Mouse (Mus musculus): ENCODE measurements around the gene Ccnd2.

Ccnd2 gene

GRCm38 (mm10) chr6:127107413-127107812 lies 44.6 kb downstream of the Ccnd2 start:
- no peak for DNase-seq (ENCODE audit: low read depth)

- DNase-seq (ENCODE audit: low read depth), result no peak
Observed at GRCm38 (mm10) chr6:127106726-127107125, 45.3 kb downstream of the Ccnd2 start.

- no peak for DNase-seq (ENCODE audit: low read depth)
Observed at GRCm38 (mm10) chr6:127106189-127106588, 45.8 kb downstream of the Ccnd2 start.

GRCm38 (mm10) chr6:127105107-127105506 lies 46.9 kb downstream of the Ccnd2 start:
- DNase-seq (ENCODE audit: low read depth), result no peak

- DNase-seq (ENCODE audit: low read depth), result no peak
Observed at GRCm38 (mm10) chr6:127104396-127105029, 47.5 kb downstream of the Ccnd2 start.

GRCm38 (mm10) chr6:127103506-127104275 lies 48.3 kb downstream of the Ccnd2 start:
- no peak for DNase-seq (ENCODE audit: low read depth)

- no peak for DNase-seq (ENCODE audit: low read depth)
Observed at GRCm38 (mm10) chr6:127094565-127094964, 57.4 kb downstream of the Ccnd2 start.

GRCm38 (mm10) chr6:127086739-127087138 lies 65.3 kb downstream of the Ccnd2 start:
- DNase-seq (ENCODE audit: low read depth), result peak; percentile 70

GRCm38 (mm10) chr6:127081820-127082219 lies 70.2 kb downstream of the Ccnd2 start:
- DNase-seq (ENCODE audit: low read depth), result no peak

- peak; percentile 26 for DNase-seq (ENCODE audit: low read depth)
Observed at GRCm38 (mm10) chr6:127079867-127080731, 71.9 kb downstream of the Ccnd2 start.

Data from c-Kit-positive CD71-negative TER-119-negative erythroid progenitor cells, embryonic 14.5 days (primary cell).